Mouse (Mus musculus): Measurements from ENCODE around the gene Nectin2. TPM values are rescaled to one million over a fixed set of nuclear protein-coding genes. Genes with fewer than 3 reads are reported as not detected.

Gene Nectin2
- polyA plus RNA-seq, 1 experiment from 2014 or later: 140 TPM

DNA sequence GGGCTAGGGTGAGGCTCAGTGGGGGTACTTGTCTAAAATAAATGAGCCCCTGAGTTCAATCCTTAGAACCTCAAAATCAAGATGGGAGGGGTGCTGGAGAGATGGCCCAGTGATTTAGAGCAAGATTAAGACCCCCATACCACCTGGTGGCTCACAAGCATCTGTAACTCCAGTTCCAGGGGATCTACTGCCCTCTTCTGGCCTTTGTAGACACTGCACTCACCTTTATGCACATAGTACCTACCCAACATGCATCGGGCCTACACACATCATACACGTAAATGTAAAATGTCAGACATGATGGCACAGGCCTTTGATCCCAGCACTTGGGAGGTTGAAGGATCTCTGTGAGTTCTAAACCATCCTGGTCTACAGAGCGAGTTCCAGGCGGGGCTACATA is 32.4 kb upstream of the Nectin2 start:
- peaks cover 9% of the 10 kb centered on the region; the same call in 1 of the 2 replicates for H3K4me1 ChIP-seq
- H3K27ac ChIP-seq: no peak overlapping the region
- ATAC-seq (ENCODE audit: borderline replicate concordance, extremely low read depth, low FRiP score, low TSS enrichment): no peak
- 95% methylated on average over 4 of the region's 4 CpGs for WGBS
- no peak overlapping the region for H3K4me2 ChIP-seq
- H3K36me3 ChIP-seq: no peaks in the 10 kb centered on the region
- no peak overlapping the region for H3K4me3 ChIP-seq
- no peak overlapping the region for H3K9ac ChIP-seq
- no peaks in the 10 kb centered on the region for H3K27me3 ChIP-seq
- H3K9me3 ChIP-seq: no peaks in the 10 kb centered on the region

- Histone ChIP-seq H3K4me2 (no peak overlapping the region), H3K36me3 (no peaks in the 10 kb centered on the region), H3K9ac (no peak overlapping the region), H3K4me3 (no peak overlapping the region), H3K9me3 (no peaks in the 10 kb centered on the region), H3K4me1 (peaks cover 12% of the 10 kb centered on the region; the same call in 1 of the 2 replicates), H3K27me3 (no peaks in the 10 kb centered on the region), H3K27ac (no peak overlapping the region)
- no peak for ATAC-seq (ENCODE audit: borderline replicate concordance, extremely low read depth, low FRiP score, low TSS enrichment)
- 78% methylated on average over 7 of the region's 7 CpGs for WGBS
Measured at GRCm38 (mm10) chr7:19781741-19782140, 31.5 kb upstream of the Nectin2 start.

- Histone ChIP-seq H3K9me3 (no peaks in the 10 kb centered on the region), H3K27me3 (no peaks in the 10 kb centered on the region), H3K9ac (no peak overlapping the region), H3K27ac (no peak overlapping the region), H3K4me1 (peaks cover 12% of the 10 kb centered on the region; the same call in 1 of the 2 replicates), H3K4me3 (no peak overlapping the region), H3K36me3 (no peaks in the 10 kb centered on the region), H3K4me2 (no peak overlapping the region)
- 71% methylated on average over 4 of the region's 4 CpGs for WGBS
- no peak for ATAC-seq (ENCODE audit: borderline replicate concordance, extremely low read depth, low FRiP score, low TSS enrichment)
Measured at GRCm38 (mm10) chr7:19779903-19780302, 29.6 kb upstream of the Nectin2 start.

GRCm38 (mm10) chr7:19778645-19779044 is 28.4 kb upstream of the Nectin2 start:
- no peak for ATAC-seq (ENCODE audit: borderline replicate concordance, extremely low read depth, low FRiP score, low TSS enrichment)

GRCm38 (mm10) chr7:19777049-19777723 is 26.9 kb upstream of the Nectin2 start:
- no peak overlapping the region for H3K9ac ChIP-seq
- H3K4me2 ChIP-seq: no peak overlapping the region
- no peak overlapping the region for H3K27ac ChIP-seq
- peaks cover 10% of the 10 kb centered on the region; the same call in 1 of the 2 replicates for H3K4me1 ChIP-seq
- no peaks in the 10 kb centered on the region for H3K9me3 ChIP-seq
- H3K27me3 ChIP-seq: no peaks in the 10 kb centered on the region
- H3K36me3 ChIP-seq: no peaks in the 10 kb centered on the region
- ATAC-seq (ENCODE audit: borderline replicate concordance, extremely low read depth, low FRiP score, low TSS enrichment): no peak
- H3K4me3 ChIP-seq: no peak overlapping the region
- 80% methylated on average over 11 of the region's 11 CpGs for WGBS

More at GRCm38 (mm10) chr7:19778645-19779044, 28.4 kb upstream of the Nectin2 start:
- Histone ChIP-seq H3K9me3 (no peaks in the 10 kb centered on the region), H3K4me3 (no peak overlapping the region), H3K4me1 (peaks cover 12% of the 10 kb centered on the region; the same call in 1 of the 2 replicates), H3K27ac (peak overlapping the region; percentile 71), H3K9ac (no peak overlapping the region), H3K27me3 (no peaks in the 10 kb centered on the region), H3K4me2 (no peak overlapping the region), H3K36me3 (no peaks in the 10 kb centered on the region)
- 70% methylated on average over 8 of the region's 8 CpGs for WGBS

DNA sequence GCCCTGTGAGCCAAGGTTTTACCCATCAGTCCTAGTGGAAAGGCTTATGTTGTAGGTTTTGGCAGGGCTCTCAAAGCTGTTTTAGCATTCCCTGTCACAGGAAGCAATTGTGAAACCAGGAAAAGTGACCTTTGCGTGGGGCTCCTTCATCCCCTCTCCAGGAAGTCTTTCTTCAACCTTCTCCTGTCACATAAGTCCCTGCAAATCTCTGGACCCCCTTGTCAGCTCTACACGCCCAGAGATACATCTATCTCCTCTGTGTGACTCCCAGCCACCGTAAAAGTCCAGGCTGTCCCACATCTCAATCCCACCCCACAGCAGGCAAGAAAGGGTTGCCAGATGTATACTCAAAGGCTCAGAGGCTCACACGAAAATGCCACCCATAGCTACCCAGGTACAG is 21.4 kb upstream of the Nectin2 start:
- WGBS: 39% methylated on average over 4 of the region's 4 CpGs
- H3K36me3 ChIP-seq: peaks cover 2% of the 10 kb centered on the region; the same call in 1 of the 2 replicates
- no peaks in the 10 kb centered on the region for H3K27me3 ChIP-seq
- peaks cover 39% of the 10 kb centered on the region for H3K4me1 ChIP-seq
- ATAC-seq (ENCODE audit: borderline replicate concordance, extremely low read depth, low FRiP score, low TSS enrichment): no peak
- H3K4me2 ChIP-seq: peak overlapping the region; percentile 83
- peak overlapping the region; percentile 90 for H3K27ac ChIP-seq
- peak overlapping the region; percentile 72 for H3K4me3 ChIP-seq
- H3K9me3 ChIP-seq: no peaks in the 10 kb centered on the region
- no peak overlapping the region for H3K9ac ChIP-seq

DNA sequence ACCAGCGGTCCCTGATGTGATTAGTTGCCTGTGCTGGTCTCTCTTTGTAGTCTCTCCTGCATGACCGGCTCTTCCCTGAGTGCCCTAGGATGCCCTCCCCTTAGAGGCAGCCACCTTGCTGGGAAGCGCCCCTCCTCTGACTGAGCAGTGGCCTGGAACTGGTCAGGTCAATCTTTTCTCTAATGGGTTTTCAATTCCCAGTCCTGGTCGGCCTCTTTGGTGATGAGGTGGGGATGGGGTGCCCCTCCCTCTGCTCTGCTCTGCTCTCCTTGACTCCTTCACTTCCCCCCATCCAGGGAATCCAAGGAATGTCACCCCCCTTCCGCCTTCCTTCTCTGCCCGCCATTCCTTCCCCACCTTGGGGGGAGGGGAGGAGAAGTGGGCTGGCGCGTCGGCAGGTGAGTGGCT is 20.7 kb upstream of the Nectin2 start, which contains the start of gene Bcam:
TSS of gene Bcam (minus strand) at position 33 of the 408 bp plus-strand sequence.
- Histone ChIP-seq H3K36me3 (peaks cover 7% of the 10 kb centered on the region; the same call in 1 of the 2 replicates), H3K4me1 (peaks cover 39% of the 10 kb centered on the region), H3K27ac (peak within 1 kb of the TSS; percentile 90), H3K4me2 (peak within 1 kb of the TSS; percentile 83), H3K9me3 (no peaks in the 10 kb centered on the region), H3K4me3 (peak within 1 kb of the TSS; percentile 72), H3K27me3 (no peaks in the 10 kb centered on the region), H3K9ac (peak within 1 kb of the TSS; percentile 90)
- WGBS: 0% methylated on average over 9 of the region's 9 CpGs
- ATAC-seq (ENCODE audit: borderline replicate concordance, extremely low read depth, low FRiP score, low TSS enrichment): peak; percentile 58

DNA sequence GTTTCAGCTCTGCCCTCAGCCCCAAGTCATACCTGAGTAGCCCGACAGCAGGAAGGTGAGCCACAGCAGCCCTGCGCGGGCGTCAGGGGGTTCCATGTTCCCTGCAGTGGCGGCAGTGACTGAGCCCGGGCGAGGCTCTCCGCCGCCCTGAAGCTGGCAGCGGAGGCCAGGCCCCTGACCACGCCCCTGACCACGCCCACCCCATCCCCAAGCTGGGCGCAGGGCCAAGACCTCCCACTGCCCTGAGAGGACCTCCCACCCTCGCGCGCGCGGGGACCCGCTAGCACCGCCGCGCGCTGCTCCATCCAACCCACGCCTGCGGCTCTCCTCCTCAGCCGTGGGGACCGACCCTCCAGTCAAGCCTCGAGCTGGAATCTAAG is 20.1 kb upstream of the Nectin2 start:
- H3K27me3 ChIP-seq: no peaks in the 10 kb centered on the region
- peaks cover 13% of the 10 kb centered on the region for H3K36me3 ChIP-seq
- no peaks in the 10 kb centered on the region for H3K9me3 ChIP-seq
- WGBS: 3% methylated on average over 27 of the region's 28 CpGs
- H3K4me1 ChIP-seq: peaks cover 39% of the 10 kb centered on the region
- peak overlapping the region; percentile 83 for H3K4me2 ChIP-seq
- H3K4me3 ChIP-seq: peak overlapping the region; percentile 72
- ATAC-seq (ENCODE audit: borderline replicate concordance, extremely low read depth, low FRiP score, low TSS enrichment): peak; percentile 75
- peak overlapping the region; percentile 90 for H3K27ac ChIP-seq
- peak overlapping the region; percentile 90 for H3K9ac ChIP-seq

GRCm38 (mm10) chr7:19769434-19770374 is 19.4 kb upstream of the Nectin2 start:
- Histone ChIP-seq H3K27me3 (no peaks in the 10 kb centered on the region), H3K4me1 (peaks cover 39% of the 10 kb centered on the region), H3K36me3 (peaks cover 18% of the 10 kb centered on the region), H3K27ac (peak overlapping the region; percentile 90), H3K9ac (peak overlapping the region; percentile 90), H3K4me2 (peak overlapping the region; percentile 83), H3K9me3 (no peaks in the 10 kb centered on the region), H3K4me3 (peak overlapping the region; percentile 72)
- WGBS: 5% methylated on average over 16 of the region's 16 CpGs
- peak; percentile 21 for ATAC-seq (ENCODE audit: borderline replicate concordance, extremely low read depth, low FRiP score, low TSS enrichment)

DNA sequence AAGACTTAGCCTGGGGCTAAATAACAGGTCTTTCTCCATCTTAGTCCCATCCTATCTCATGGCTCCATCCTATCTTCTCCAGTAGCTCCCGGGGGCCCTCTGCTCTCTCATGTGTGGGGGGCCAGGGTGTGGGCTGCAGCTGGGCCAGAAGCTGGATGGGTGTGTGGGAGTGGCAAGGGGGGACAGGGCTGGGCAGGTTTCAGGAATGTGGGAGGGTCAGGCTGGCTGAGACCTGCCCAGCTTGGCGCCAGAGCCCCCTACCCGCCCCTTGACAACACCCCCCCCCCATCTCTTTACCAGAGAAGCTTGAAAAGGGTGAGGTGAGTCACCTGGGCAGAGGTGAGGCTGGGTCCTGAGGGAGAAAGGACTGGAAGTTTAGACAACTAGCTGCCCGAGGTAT is 18.7 kb upstream of the Nectin2 start:
- Histone ChIP-seq H3K4me1 (peaks cover 39% of the 10 kb centered on the region), H3K36me3 (peaks cover 25% of the 10 kb centered on the region), H3K4me3 (peak overlapping the region; percentile 72), H3K27me3 (no peaks in the 10 kb centered on the region), H3K27ac (peak overlapping the region; percentile 90), H3K4me2 (peak overlapping the region; percentile 83), H3K9ac (peak overlapping the region; percentile 90), H3K9me3 (no peaks in the 10 kb centered on the region)
- ATAC-seq (ENCODE audit: borderline replicate concordance, extremely low read depth, low FRiP score, low TSS enrichment): peak; percentile 38
- WGBS: 22% methylated on average over 4 of the region's 4 CpGs

GRCm38 (mm10) chr7:19768251-19768650 is 18.0 kb upstream of the Nectin2 start:
- ATAC-seq (ENCODE audit: borderline replicate concordance, extremely low read depth, low FRiP score, low TSS enrichment): no peak
- H3K36me3 ChIP-seq: peaks cover 31% of the 10 kb centered on the region
- H3K9ac ChIP-seq: peak overlapping the region; percentile 90
- H3K4me3 ChIP-seq: peak overlapping the region; percentile 72
- no peaks in the 10 kb centered on the region for H3K27me3 ChIP-seq
- H3K27ac ChIP-seq: peak overlapping the region; percentile 90
- WGBS: 49% methylated on average over 14 of the region's 14 CpGs
- peak overlapping the region; percentile 83 for H3K4me2 ChIP-seq
- H3K9me3 ChIP-seq: no peaks in the 10 kb centered on the region
- H3K4me1 ChIP-seq: peaks cover 39% of the 10 kb centered on the region
